Mouse (Mus musculus) hindbrain, embryonic 15.5 days (tissue): ENCODE measurements at regions not wholly inside any gene's neighbourhood (a gene's known extent, or its start where the extent isn't known, plus 50 kb on each side); places are given as distances from the start of the nearest gene placed in this dataset.

Experiments used
- ATAC-seq: fragments of 200-750 bp; cut with Nextera tagmentation; 2 replicates; pipeline ENCODE4 v1.8.0; 2017; ENCODE audit warnings: low read depth, moderate number of reproducible peaks, moderate TSS enrichment; ENCODE audit not compliant: low FRiP score
- H3K27ac ChIP-seq: fragments of 300-500 bp; sonication (generic); replicated peaks from 2 replicates; pipeline ENCODE4 v1.5.1; 2015; ENCODE audit warnings: mild to moderate bottlenecking, inconsistent platforms
- H3K27me3 ChIP-seq: fragments of 300-500 bp; sonication (generic); 2 replicates; pipeline ENCODE4 v1.6.1; 2015; ENCODE audit warnings: control low read depth, inconsistent platforms
- H3K36me3 ChIP-seq: fragments of 300-500 bp; sonication (generic); 2 replicates; pipeline ENCODE4 v1.6.1; 2015; ENCODE audit warnings: control low read depth, inconsistent platforms
- H3K4me1 ChIP-seq: fragments of 300-500 bp; sonication (generic); replicated peaks from 2 replicates; pipeline ENCODE4 v1.6.1; 2015; ENCODE audit warnings: control low read depth, inconsistent platforms
- H3K4me2 ChIP-seq: fragments of 300-500 bp; sonication (generic); 2 replicates; pipeline ENCODE4 v1.6.1; 2015; ENCODE audit warnings: moderate library complexity, mild to moderate bottlenecking, inconsistent platforms
- H3K4me3 ChIP-seq: fragments of 300-500 bp; sonication (generic); 2 replicates; pipeline ENCODE4 v1.5.1; 2015; ENCODE audit warnings: mild to moderate bottlenecking, inconsistent platforms
- H3K9ac ChIP-seq: fragments of 300-500 bp; sonication (generic); 2 replicates; pipeline ENCODE4 v1.6.1; 2015; ENCODE audit warnings: inconsistent platforms
- H3K9me3 ChIP-seq: fragments of 300-500 bp; sonication (generic); 2 replicates; pipeline ENCODE4 v1.6.1; 2016; ENCODE audit warnings: control low read depth, inconsistent platforms
- whole genome bisulfite sequencing: fragments of 180-500 bp; shearing (Covaris S2); methylation state at CpG from one replicate; pipeline ENCODE4 v1.1.7; 2015; 5-methylcytosine and 5-hydroxymethylcytosine counted together

DNA sequence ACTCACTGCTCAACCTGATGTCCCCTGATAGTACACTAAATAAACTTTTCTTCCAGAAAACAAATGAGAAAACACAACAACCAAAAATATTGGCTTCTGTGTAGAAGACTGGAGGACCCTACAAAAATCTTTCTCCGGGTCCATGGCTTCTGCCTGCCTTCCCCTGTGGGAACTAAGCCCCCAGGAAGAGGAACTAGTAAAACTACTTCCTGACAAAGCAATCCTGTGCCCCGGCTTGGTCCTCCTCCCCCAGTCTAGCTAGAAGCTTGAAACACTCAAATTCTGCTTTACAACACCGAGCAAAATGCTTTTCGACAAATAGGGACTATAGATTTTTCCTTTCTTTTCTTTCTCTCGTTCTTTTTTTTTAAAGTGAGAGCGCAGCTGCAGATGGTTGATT lies 51.3 kb upstream of the Mki67 start:
- Histone ChIP-seq H3K36me3 (no peaks in the 10 kb centered on the region), H3K9ac (no peak overlapping the region), H3K27ac (no peak overlapping the region), H3K4me3 (no peak overlapping the region), H3K4me2 (no peak overlapping the region), H3K9me3 (no peaks in the 10 kb centered on the region), H3K4me1 (peaks cover 16% of the 10 kb centered on the region), H3K27me3 (no peaks in the 10 kb centered on the region)
- 62% methylated on average over 6 of the region's 6 CpGs for WGBS
- no peak for ATAC-seq

DNA sequence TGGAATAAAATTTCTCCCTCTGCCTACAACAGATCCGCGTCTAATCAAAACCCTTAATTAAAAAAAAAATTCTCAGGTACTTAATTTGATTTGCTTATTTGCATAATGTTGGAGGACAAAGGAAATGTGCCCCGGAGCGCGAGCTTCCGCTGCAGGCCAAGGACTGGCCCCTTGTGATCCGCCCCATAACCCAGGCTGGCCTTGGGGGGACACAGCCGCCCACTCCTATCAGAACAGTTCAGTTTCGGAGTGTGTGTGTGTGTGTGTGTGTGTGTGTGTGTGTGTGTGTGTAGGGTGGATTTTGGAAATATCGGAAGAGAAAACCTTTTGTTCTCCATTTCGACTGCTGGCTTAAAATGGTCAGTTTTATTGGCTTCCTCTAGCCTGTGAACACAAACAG lies 51.9 kb upstream of the Mki67 start:
- 68% methylated on average over 11 of the region's 11 CpGs for WGBS
- Histone ChIP-seq H3K27me3 (no peaks in the 10 kb centered on the region), H3K9ac (no peak overlapping the region), H3K36me3 (no peaks in the 10 kb centered on the region), H3K4me1 (peaks cover 16% of the 10 kb centered on the region), H3K4me2 (no peak overlapping the region), H3K9me3 (no peaks in the 10 kb centered on the region), H3K27ac (peak overlapping the region; percentile 36; the same call in 1 of the 2 replicates), H3K4me3 (no peak overlapping the region)
- no peak; the same call in 1 of the 2 replicates for ATAC-seq

- Histone ChIP-seq H3K9ac (no peak overlapping the region), H3K9me3 (no peaks in the 10 kb centered on the region), H3K4me1 (peaks cover 16% of the 10 kb centered on the region), H3K27ac (peak overlapping the region; percentile 36; the same call in 1 of the 2 replicates), H3K27me3 (no peaks in the 10 kb centered on the region), H3K36me3 (no peaks in the 10 kb centered on the region), H3K4me3 (no peak overlapping the region), H3K4me2 (no peak overlapping the region)
- WGBS, result 7% methylated on average over 3 of the region's 3 CpGs
- no peak for ATAC-seq
These were observed 52.4 kb upstream of the Mki67 start for GRCm38 (mm10) chr7:135768592-135768991.

DNA sequence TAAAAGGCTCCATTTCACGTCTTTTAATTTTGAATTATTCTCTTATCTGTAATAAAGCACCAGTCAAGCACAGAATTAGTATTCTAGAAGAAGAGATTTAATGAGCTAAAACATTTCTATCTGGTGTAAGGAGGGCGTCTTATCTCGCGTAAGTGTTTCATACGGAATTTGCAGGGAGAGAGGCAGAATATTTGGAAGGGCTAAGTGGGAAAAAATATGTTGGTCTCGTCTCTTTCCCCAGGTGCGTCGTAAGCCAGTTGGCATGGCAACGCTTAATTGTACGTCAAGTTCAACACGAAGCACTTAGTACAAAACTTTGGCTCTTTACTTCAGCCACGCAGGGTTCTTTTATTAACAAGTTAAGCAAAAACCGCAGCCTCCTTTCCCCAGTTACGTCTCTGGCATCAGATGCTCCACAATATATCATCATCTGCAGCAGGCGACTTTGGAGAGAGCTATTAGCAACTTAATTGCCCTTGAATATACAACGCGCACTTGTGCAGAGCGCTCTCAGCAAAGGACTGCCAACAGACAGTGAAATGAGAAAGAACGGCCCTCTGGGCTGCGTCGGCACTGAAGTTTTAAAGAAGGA lies 53.0 kb upstream of the Mki67 start:
- ATAC-seq, result no peak
- H3K4me2 ChIP-seq, result no peak overlapping the region; the same call in 1 of the 2 replicates
- no peaks in the 10 kb centered on the region for H3K27me3 ChIP-seq
- no peaks in the 10 kb centered on the region for H3K9me3 ChIP-seq
- no peak overlapping the region for H3K4me3 ChIP-seq
- H3K27ac ChIP-seq, result peak overlapping the region; percentile 3; the same call in 1 of the 2 replicates
- WGBS, result 50% methylated on average over 21 of the region's 21 CpGs
- no peaks in the 10 kb centered on the region for H3K36me3 ChIP-seq
- H3K4me1 ChIP-seq, result peaks cover 16% of the 10 kb centered on the region
- no peak overlapping the region for H3K9ac ChIP-seq

GRCm38 (mm10) chr7:135770051-135770450 lies 53.9 kb upstream of the Mki67 start:
- ATAC-seq, result peak; percentile 36; the same call in 1 of the 2 replicates
- Histone ChIP-seq H3K9ac (no peak overlapping the region), H3K27me3 (no peaks in the 10 kb centered on the region), H3K27ac (no peak overlapping the region; the same call in 1 of the 2 replicates), H3K4me3 (no peak overlapping the region), H3K4me2 (no peak overlapping the region), H3K9me3 (no peaks in the 10 kb centered on the region), H3K4me1 (peaks cover 16% of the 10 kb centered on the region), H3K36me3 (no peaks in the 10 kb centered on the region)
- WGBS, result 69% methylated on average over 6 of the region's 6 CpGs

DNA sequence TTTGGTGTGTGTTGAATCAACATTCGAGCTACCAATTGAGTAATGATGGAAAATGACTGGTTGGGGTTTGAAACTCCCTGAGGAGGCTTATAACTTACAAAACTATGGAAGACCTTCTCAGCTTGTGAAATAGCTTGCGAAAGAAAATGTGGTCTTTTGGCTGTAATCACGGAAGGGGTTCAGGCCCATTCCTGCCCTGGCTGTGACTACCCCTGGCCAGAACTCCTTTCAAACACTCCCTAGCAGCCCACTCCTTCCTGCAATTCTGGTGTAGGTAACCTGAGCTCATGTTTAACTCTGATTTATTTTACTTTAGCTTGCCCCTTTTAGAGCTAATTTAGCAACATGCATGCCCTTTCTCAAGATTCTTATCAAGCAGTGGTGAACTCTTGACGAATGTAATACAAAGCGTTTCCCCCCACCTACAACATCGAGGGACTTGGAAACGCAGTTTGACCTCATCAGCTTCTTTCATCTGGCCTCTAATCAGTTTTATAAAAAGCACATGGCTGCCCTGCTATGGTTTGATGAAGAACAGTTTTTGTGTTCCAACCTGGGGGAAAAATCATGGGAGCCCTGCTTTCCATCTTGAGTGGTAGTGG lies 59.8 kb upstream of the Mki67 start:
- WGBS, result 87% methylated on average over 7 of the region's 7 CpGs
- Histone ChIP-seq H3K4me3 (no peak overlapping the region), H3K9ac (no peak overlapping the region), H3K4me2 (no peak overlapping the region), H3K9me3 (no peaks in the 10 kb centered on the region), H3K36me3 (no peaks in the 10 kb centered on the region), H3K4me1 (no peaks in the 10 kb centered on the region), H3K27me3 (no peaks in the 10 kb centered on the region), H3K27ac (no peak overlapping the region)
- ATAC-seq, result no peak

GRCm38 (mm10) chr7:135790167-135790566 lies 74.0 kb upstream of the Mki67 start:
- no peak for ATAC-seq
- H3K27me3 ChIP-seq, result no peaks in the 10 kb centered on the region
- H3K4me2 ChIP-seq, result no peak overlapping the region
- no peaks in the 10 kb centered on the region for H3K9me3 ChIP-seq
- H3K36me3 ChIP-seq, result no peaks in the 10 kb centered on the region
- H3K9ac ChIP-seq, result no peak overlapping the region
- H3K27ac ChIP-seq, result no peak overlapping the region
- peaks cover 5% of the 10 kb centered on the region; the same call in 1 of the 2 replicates for H3K4me1 ChIP-seq
- 72% methylated on average over 1 of the region's 1 CpGs for WGBS
- no peak overlapping the region for H3K4me3 ChIP-seq

DNA sequence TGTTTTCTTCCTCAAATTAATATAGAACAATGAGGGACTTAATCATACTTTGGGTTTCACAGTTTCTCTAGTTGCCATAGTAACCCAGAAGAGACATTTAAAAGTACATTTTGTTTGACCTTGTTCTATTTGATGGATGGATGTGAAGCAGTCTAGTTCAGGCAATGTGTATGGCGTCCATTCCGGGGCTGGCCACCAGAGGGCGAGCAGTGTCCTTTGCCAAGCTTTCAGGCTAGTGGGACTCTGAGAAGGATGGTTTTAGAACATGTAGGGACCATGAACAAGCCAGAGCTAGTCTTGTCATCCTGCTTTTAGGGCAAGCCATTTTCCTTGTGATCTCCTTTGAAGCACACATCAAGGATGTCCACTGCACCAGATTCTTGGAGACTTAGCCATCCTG lies 74.8 kb upstream of the Mki67 start:
- no peak overlapping the region for H3K4me3 ChIP-seq
- 2% methylated on average over 3 of the region's 3 CpGs for WGBS

GRCm38 (mm10) chr7:135791953-135792690 lies 76.0 kb upstream of the Mki67 start:
- Histone ChIP-seq H3K4me3 (no peak overlapping the region), H3K36me3 (no peaks in the 10 kb centered on the region), H3K27me3 (no peaks in the 10 kb centered on the region), H3K9ac (no peak overlapping the region), H3K27ac (no peak overlapping the region), H3K4me2 (no peak overlapping the region), H3K9me3 (no peaks in the 10 kb centered on the region), H3K4me1 (peaks cover 5% of the 10 kb centered on the region; the same call in 1 of the 2 replicates)
- ATAC-seq, result no peak
- 75% methylated on average over 6 of the region's 6 CpGs for WGBS

More for the DNA sequence above, 74.8 kb upstream of the Mki67 start:
- H3K4me2 ChIP-seq, result no peak overlapping the region
- H3K9me3 ChIP-seq, result no peaks in the 10 kb centered on the region
- H3K9ac ChIP-seq, result no peak overlapping the region
- no peaks in the 10 kb centered on the region for H3K36me3 ChIP-seq
- H3K27ac ChIP-seq, result no peak overlapping the region
- no peak; the same call in 1 of the 2 replicates for ATAC-seq
- no peaks in the 10 kb centered on the region for H3K27me3 ChIP-seq
- H3K4me1 ChIP-seq, result peaks cover 5% of the 10 kb centered on the region; the same call in 1 of the 2 replicates

- Histone ChIP-seq H3K9me3 (no peaks in the 10 kb centered on the region), H3K9ac (no peak overlapping the region), H3K4me2 (no peak overlapping the region), H3K36me3 (no peaks in the 10 kb centered on the region), H3K27me3 (no peaks in the 10 kb centered on the region), H3K4me3 (no peak overlapping the region), H3K4me1 (peaks cover 5% of the 10 kb centered on the region; the same call in 1 of the 2 replicates), H3K27ac (no peak overlapping the region)
- no peak for ATAC-seq
- 36% methylated on average over 8 of the region's 8 CpGs for WGBS
These were observed 76.8 kb upstream of the Mki67 start for GRCm38 (mm10) chr7:135792918-135793317.

DNA sequence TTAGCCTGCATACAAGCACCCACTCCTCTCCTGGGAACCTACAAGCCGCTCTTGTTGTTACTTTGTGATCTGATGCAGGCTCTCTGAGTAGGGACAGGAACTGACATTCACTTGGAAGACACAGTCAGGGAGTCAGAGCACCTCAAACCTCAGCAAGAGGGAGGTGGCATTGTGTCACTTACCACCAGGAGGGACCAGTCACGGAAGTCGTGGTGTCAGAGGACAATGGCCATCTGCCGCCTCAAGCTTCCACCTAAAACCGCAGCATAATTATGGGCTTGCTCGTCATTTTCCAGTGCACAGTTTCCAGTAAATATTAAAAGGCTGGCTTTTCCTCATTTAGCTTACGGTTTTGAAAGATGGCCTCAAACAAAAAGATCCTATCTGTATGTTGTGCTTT lies 78.1 kb upstream of the Mki67 start:
- H3K36me3 ChIP-seq, result no peaks in the 10 kb centered on the region
- no peak overlapping the region for H3K4me3 ChIP-seq
- no peak overlapping the region for H3K9ac ChIP-seq
- WGBS, result 32% methylated on average over 7 of the region's 7 CpGs
- no peak overlapping the region for H3K27ac ChIP-seq
- no peak overlapping the region for H3K4me2 ChIP-seq
- no peak for ATAC-seq
- no peaks in the 10 kb centered on the region for H3K9me3 ChIP-seq
- peaks cover 5% of the 10 kb centered on the region; the same call in 1 of the 2 replicates for H3K4me1 ChIP-seq
- no peaks in the 10 kb centered on the region for H3K27me3 ChIP-seq

- Histone ChIP-seq H3K36me3 (no peaks in the 10 kb centered on the region), H3K9ac (no peak overlapping the region), H3K4me2 (no peak overlapping the region), H3K27me3 (no peaks in the 10 kb centered on the region), H3K4me3 (no peak overlapping the region), H3K9me3 (no peaks in the 10 kb centered on the region), H3K4me1 (peaks cover 5% of the 10 kb centered on the region; the same call in 1 of the 2 replicates), H3K27ac (no peak overlapping the region)
- WGBS, result 39% methylated on average over 2 of the region's 2 CpGs
- ATAC-seq, result no peak
These were observed 78.5 kb upstream of the Mki67 start for GRCm38 (mm10) chr7:135794679-135795078.
